Mouse (Mus musculus) T-cell, adult 66 days (primary cell): ENCODE measurements around the gene Gjb4. TPM values are rescaled to one million over a fixed set of nuclear protein-coding genes. Genes with fewer than 3 reads are reported as not detected.

Experiments used
- total RNA-seq, 2 experiments: library from RNA; stranded (reverse); gene quantifications; 3 replicates in 1 of 2; 4 replicates in 1 of 2; pipeline ENCODE4 v1.2.4; 2023

Gjb4 gene
- total RNA-seq: not detected

GRCm38 (mm10) chr4:127353951-127354438, at the start of gene Gjb4:
Gene Gjb4, minus strand, starts transcription at chr4:127354081.

GRCm38 (mm10) chr4:127358018-127358417, 4.1 kb upstream of the Gjb4 start, which contains the start of gene Gjb5:
Gene Gjb5, minus strand, starts transcription at chr4:127358181.

GRCm38 (mm10) chr4:127330181-127331100, 23.4 kb downstream of the Gjb4 start, which contains the start of gene Gjb3:
Gene Gjb3, minus strand, starts transcription at chr4:127330844.

GRCm38 (mm10) chr4:127313861-127314260, 40.0 kb downstream of the Gjb4 start, which contains the start of gene Gja4:
Gene Gja4, minus strand, starts transcription at chr4:127314039.

Other genes starting within 250 kb of the Gjb4 start
- 1 to 10 TPM; 5.2 to 7.5 TPM for gene Tmem35b, start 230.4 kb downstream of the Gjb4 start, total RNA-seq
- gene Dlgap3, start 184.9 kb downstream of the Gjb4 start, total RNA-seq: under 1 TPM; 0.18 to 0.23 TPM
- gene Smim12, start 110.3 kb downstream of the Gjb4 start, total RNA-seq: 10 to 100 TPM; 24.1 to 26.4 TPM
- gene Gja4, start 40.0 kb downstream of the Gjb4 start, total RNA-seq: not detected
- not detected for gene Gjb3, start 23.2 kb downstream of the Gjb4 start, total RNA-seq
- gene Gjb5, start 4.1 kb upstream of the Gjb4 start, total RNA-seq: not detected